Mouse (Mus musculus) hematopoietic stem cell, adult 5-6 weeks (primary cell): ENCODE measurements around the gene Rxfp2. TPM values are rescaled to one million over a fixed set of nuclear protein-coding genes. Genes with fewer than 3 reads are reported as not detected.

Source experiments
- ATAC-seq, 2 experiments: fragments of 125-278 bp in 1 of 2; replicated peaks in 1 of 2; 2 replicates each; pipeline ENCODE4 v1.8.0; 2016 to 2017; ENCODE audit warnings: inconsistent platforms in 2 of 2, mild to moderate bottlenecking in 2 of 2, moderate number of reproducible peaks in 2 of 2, low read depth in 1 of 2, moderate TSS enrichment in 1 of 2; ENCODE audit not compliant: low FRiP score in 2 of 2, poor library complexity in 2 of 2, severe bottlenecking in 2 of 2, insufficient read depth in 1 of 2, low TSS enrichment in 1 of 2
- total RNA-seq: library from RNA; stranded (forward); fragments of 172-1452, 232-1000 nt; gene quantifications from 2 replicates; pipeline ENCODE4 v1.2.3, GENCODE M21; 2017

Rxfp2 gene
- total RNA-seq, 1 experiment from 2014 or later = not detected

- ATAC-seq = no peak
Observed at GRCm38 (mm10) chr5:150079866-150080797, 61.7 kb downstream of the Rxfp2 start.

- ATAC-seq = no peak
Observed at GRCm38 (mm10) chr5:150082696-150083095, 64.2 kb downstream of the Rxfp2 start.

- ATAC-seq = no peak
Observed at GRCm38 (mm10) chr5:150083190-150083589, 64.7 kb downstream of the Rxfp2 start.

- ATAC-seq = peak; percentile 94 to 97
Observed at GRCm38 (mm10) chr5:150097620-150098019, 79.1 kb downstream of the Rxfp2 start.

GRCm38 (mm10) chr5:150098754-150099153, 80.3 kb downstream of the Rxfp2 start:
- ATAC-seq = no peak

GRCm38 (mm10) chr5:150101789-150102188, 83.3 kb downstream of the Rxfp2 start:
- ATAC-seq = no peak

- no peak for ATAC-seq
Observed at GRCm38 (mm10) chr5:150106358-150106757, 87.9 kb downstream of the Rxfp2 start.

GRCm38 (mm10) chr5:150111236-150111635, 92.8 kb downstream of the Rxfp2 start:
- no peak for ATAC-seq

GRCm38 (mm10) chr5:150114007-150114406, 95.5 kb downstream of the Rxfp2 start:
- ATAC-seq = no peak

GRCm38 (mm10) chr5:150114778-150115177, 96.3 kb downstream of the Rxfp2 start:
- ATAC-seq = no peak

GRCm38 (mm10) chr5:150115271-150116092, 97.0 kb downstream of the Rxfp2 start:
- ATAC-seq = peak; percentile 30 to 43; a peak in 3 of 4 replicates

- peak; percentile 18 to 30; a peak in 2 of 4 replicates for ATAC-seq
Observed at GRCm38 (mm10) chr5:150116216-150116905, 97.9 kb downstream of the Rxfp2 start.

- no peak for ATAC-seq
Observed at GRCm38 (mm10) chr5:150116906-150117216, 98.4 kb downstream of the Rxfp2 start.

- ATAC-seq = no peak
Observed at GRCm38 (mm10) chr5:150118124-150118454, 99.6 kb downstream of the Rxfp2 start.

GRCm38 (mm10) chr5:150118455-150119241, 100.2 kb downstream of the Rxfp2 start, which contains the start of gene Fry:
Gene Fry (plus strand): TSS chr5:150118645.
- peak; percentile 92 for ATAC-seq

GRCm38 (mm10) chr5:150120676-150121075, 102.2 kb downstream of the Rxfp2 start:
- no peak for ATAC-seq

- ATAC-seq = no peak
Observed at GRCm38 (mm10) chr5:150122095-150122494, 103.6 kb downstream of the Rxfp2 start.
